Mouse (Mus musculus) heart, adult 2 months (tissue): ENCODE data around the gene Ehbp1.

Experiments
- CTCF ChIP-seq: fragments of 200-600 bp; IDR thresholded peaks from 2 replicates; pipeline ENCODE4 v1.8.1; 2022; ENCODE audit warnings: antibody characterized with exemption, mild to moderate bottlenecking, moderate library complexity
- EP300 ChIP-seq: fragments of 200-500 bp; IDR thresholded peaks from 2 replicates; pipeline ENCODE4 v1.6.1; 2011; ENCODE audit warnings: low read depth, low read length, control low read depth; ENCODE audit not compliant: insufficient read depth
- POLR2A ChIP-seq: fragments of 200-500 bp; IDR thresholded peaks from 2 replicates; pipeline ENCODE4 v1.6.1; 2011; ENCODE audit warnings: mild to moderate bottlenecking, low read depth, low read length, control low read depth; ENCODE audit not compliant: insufficient read depth

DNA sequence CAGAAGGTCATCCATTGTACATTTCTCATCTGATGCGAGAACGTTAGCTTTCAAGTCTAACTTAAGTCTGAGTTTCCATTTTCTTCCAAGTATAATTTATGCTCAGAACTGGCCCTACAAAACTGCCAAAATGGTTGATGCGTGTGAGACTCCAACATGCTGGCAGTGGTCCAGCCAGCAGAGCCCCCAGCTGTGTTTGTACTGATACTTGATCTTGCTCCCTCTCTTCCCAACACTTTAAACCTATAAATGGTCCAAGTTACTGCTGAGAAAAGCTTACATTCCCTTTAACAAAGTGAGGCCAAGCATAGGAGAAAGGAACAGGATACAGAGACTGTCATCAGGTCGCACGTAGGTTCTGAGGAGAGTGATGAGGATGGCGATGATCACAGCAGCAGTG lies 111.2 kb downstream of the Ehbp1 start:
- TF ChIP-seq CTCF (no peak), EP300 (no peak), POLR2A (no peak)
